Mouse (Mus musculus) heart, adult 2 months (tissue): ENCODE measurements at regions not wholly inside any gene's neighbourhood (a gene's known extent, or its start where the extent isn't known, plus 50 kb on each side); places are given as distances from the start of the nearest gene placed in this dataset.

Experiments
- CTCF ChIP-seq: fragments of 200-600 bp; IDR thresholded peaks from 2 replicates; pipeline ENCODE4 v1.8.1; 2022; ENCODE audit warnings: antibody characterized with exemption, mild to moderate bottlenecking, moderate library complexity
- EP300 ChIP-seq: fragments of 200-500 bp; IDR thresholded peaks from 2 replicates; pipeline ENCODE4 v1.6.1; 2011; ENCODE audit warnings: low read depth, low read length, control low read depth; ENCODE audit not compliant: insufficient read depth
- POLR2A ChIP-seq: fragments of 200-500 bp; IDR thresholded peaks from 2 replicates; pipeline ENCODE4 v1.6.1; 2011; ENCODE audit warnings: mild to moderate bottlenecking, low read depth, low read length, control low read depth; ENCODE audit not compliant: insufficient read depth

DNA sequence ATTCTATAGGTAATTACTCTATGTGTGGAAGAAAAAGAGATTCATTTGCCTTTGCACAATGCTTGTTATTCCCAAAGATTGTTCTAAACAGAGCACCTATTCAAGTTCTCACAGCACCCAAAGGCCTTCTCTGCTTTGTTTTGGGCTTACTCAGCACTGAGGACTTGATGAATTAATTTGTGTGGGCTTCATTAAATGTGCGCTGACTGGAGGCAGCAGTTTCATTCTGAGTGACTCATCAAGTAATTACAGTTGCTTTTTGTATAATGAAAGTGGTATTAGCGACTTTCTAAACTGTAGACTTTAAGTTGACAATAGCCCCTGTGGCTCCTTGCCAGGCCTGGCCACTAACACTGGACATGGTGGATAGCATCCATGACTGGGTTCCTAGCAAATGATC lies 485.4 kb downstream of the Nebl start:
- TF ChIP-seq POLR2A (no peak), CTCF (no peak), EP300 (no peak)
